ENCODE assay signal across 10 mouse cellular contexts in the genomic region with DNA sequence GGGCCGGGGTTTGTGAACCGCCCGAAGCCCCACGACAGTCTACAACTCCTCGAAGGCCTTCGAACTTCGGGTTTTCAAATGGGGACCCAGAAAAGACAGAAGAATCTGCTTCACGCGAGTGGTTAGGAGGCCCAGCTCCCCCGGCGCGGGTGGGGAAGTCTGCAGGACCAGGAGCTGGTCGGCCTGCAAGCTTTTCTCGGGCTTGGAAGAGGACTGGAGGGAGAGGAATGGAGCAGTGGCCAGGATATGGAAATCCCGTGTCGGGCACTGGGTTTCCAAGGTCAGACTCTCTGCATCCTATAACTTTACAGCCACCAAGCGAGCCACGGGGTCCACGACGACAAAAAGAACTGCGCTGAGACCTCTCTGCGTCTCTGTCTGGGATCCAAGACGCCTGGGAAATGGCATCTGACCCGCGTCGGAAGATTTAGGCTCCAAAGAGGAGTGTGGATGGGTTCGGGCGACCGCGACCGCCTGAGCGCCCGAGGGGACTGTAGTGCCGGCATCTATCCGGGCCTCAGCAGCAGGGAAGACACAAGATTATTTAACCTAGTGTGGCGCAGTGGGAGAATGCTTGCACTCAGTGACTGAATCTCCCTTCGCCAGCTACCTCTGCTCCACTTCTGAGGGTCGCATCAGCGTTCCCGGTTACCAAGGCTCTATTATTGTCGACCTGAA. TPM values are rescaled to one million over a fixed set of nuclear protein-coding genes. Genes with fewer than 3 reads are reported as not detected.
A peak's percentile ranks its signal among the peaks of the same experiment; 100 is the strongest.
DNase-seq lines count a peak whose midpoint lies in the region; ATAC-seq and TF ChIP-seq lines count a peak whose summit lies in the region.
"Had no signal": no experiment of that assay in that cellular context is flagged by ENCODE, and none has a peak within 500 bp of the region (broad histone marks: within the 10 kb centered on the region; RNA-seq: fewer than 3 reads in every experiment).

No protein-coding gene starts in this region.

- no peak for ATAC-seq in forebrain, embryonic 12.5 days (ENCODE audit: low FRiP score)
- ATAC-seq in forebrain, embryonic 16.5 days: no peak
- no peak for ATAC-seq in lung, embryonic 14.5 days (ENCODE audit: insufficient read depth)
- ATAC-seq in embryonic facial prominence, embryonic 15.5 days (ENCODE audit: insufficient number of reproducible peaks, low FRiP score, low TSS enrichment, low read depth): no peak
- ATAC-seq: Patski had no signal

- no peak overlapping the region for H3K9ac ChIP-seq in forebrain, embryonic 12.5 days
- no peak overlapping the region for H3K9ac ChIP-seq in forebrain, embryonic 16.5 days (replicated peaks; ENCODE audit: low read depth, low read length)
- no peak overlapping the region for H3K9ac ChIP-seq in lung, embryonic 14.5 days
- no peak overlapping the region for H3K9ac ChIP-seq in embryonic facial prominence, embryonic 15.5 days

- peak overlapping the region; percentile 38 for H3K4me3 ChIP-seq in forebrain, embryonic 12.5 days (replicated peaks)
- H3K4me3 ChIP-seq in forebrain, embryonic 16.5 days (replicated peaks; ENCODE audit: low read length): no peak overlapping the region
- H3K4me3 ChIP-seq in lung, embryonic 14.5 days (ENCODE audit: low read depth, low read length): peak overlapping the region; percentile 42
- peak overlapping the region; percentile 43; the same call in 1 of the 2 replicates for H3K4me3 ChIP-seq in embryonic facial prominence, embryonic 15.5 days (replicated peaks)

- H3K27me3 ChIP-seq in forebrain, embryonic 12.5 days: peaks cover 96% of the 10 kb centered on the region
- H3K27me3 ChIP-seq in forebrain, embryonic 16.5 days (replicated peaks; ENCODE audit: control insufficient read depth, insufficient read depth, low read length): peaks cover 79% of the 10 kb centered on the region
- peaks cover 99% of the 10 kb centered on the region for H3K27me3 ChIP-seq in lung, embryonic 14.5 days (ENCODE audit: insufficient read depth, low read length)
- peaks cover 96% of the 10 kb centered on the region for H3K27me3 ChIP-seq in embryonic facial prominence, embryonic 15.5 days
- H3K27me3 ChIP-seq in splenic B cell, adult 2 months (ENCODE audit: control insufficient read depth, insufficient read depth, low read length, poor library complexity, severe bottlenecking): peaks cover 3% of the 10 kb centered on the region
- H3K27me3 ChIP-seq: Patski had no signal

- TF ChIP-seq CTCF in lung, embryonic 14.5 days (IDR thresholded peaks at IDR 0.05; ENCODE audit: low read depth): no peak

- no peak overlapping the region for H3K27ac ChIP-seq in forebrain, embryonic 12.5 days
- no peak overlapping the region for H3K27ac ChIP-seq in forebrain, embryonic 16.5 days (ENCODE audit: low read length)
- no peak overlapping the region for H3K27ac ChIP-seq in lung, embryonic 14.5 days (ENCODE audit: low read depth)
- H3K27ac ChIP-seq in embryonic facial prominence, embryonic 15.5 days (replicated peaks): no peak overlapping the region
- H3K27ac ChIP-seq: macrophage had no signal

- H3K4me1 ChIP-seq in forebrain, embryonic 12.5 days: peaks cover 29% of the 10 kb centered on the region
- peaks cover 16% of the 10 kb centered on the region for H3K4me1 ChIP-seq in forebrain, embryonic 16.5 days (replicated peaks; ENCODE audit: control insufficient read depth, insufficient read depth, low read length)
- H3K4me1 ChIP-seq in lung, embryonic 14.5 days (ENCODE audit: insufficient read depth): peaks cover 7% of the 10 kb centered on the region; the same call in 1 of the 2 replicates
- H3K4me1 ChIP-seq in embryonic facial prominence, embryonic 15.5 days: peaks cover 42% of the 10 kb centered on the region

- no peak for DNase-seq in lung, embryonic 14.5 days
- DNase-seq in lung, adult 18-20 months: no peak
- DNase-seq in splenic B cell, adult 2 months (ENCODE audit: low read depth, low spot score): peak; percentile 16
- no peak for DNase-seq in frontal cortex, postnatal 25 days (ENCODE audit: low spot score in 2 of 2)
- DNase-seq in adipocyte (ENCODE audit: low spot score): no peak

- H3K4me2 ChIP-seq in forebrain, embryonic 12.5 days: 0 out of 2 replicates have a peak overlapping the region, but pooled peaks have one; percentile 52
- no peak overlapping the region for H3K4me2 ChIP-seq in forebrain, embryonic 16.5 days (ENCODE audit: low read length)
- H3K4me2 ChIP-seq in lung, embryonic 14.5 days: no peak overlapping the region; the same call in 1 of the 2 replicates
- peak overlapping the region; percentile 72; the same call in 1 of the 2 replicates for H3K4me2 ChIP-seq in embryonic facial prominence, embryonic 15.5 days (replicated peaks)

- H3K9me3 ChIP-seq in forebrain, embryonic 12.5 days: no peaks in the 10 kb centered on the region
- H3K9me3 ChIP-seq in forebrain, embryonic 16.5 days (ENCODE audit: control insufficient read depth, low read length): no peaks in the 10 kb centered on the region
- H3K9me3 ChIP-seq in lung, embryonic 14.5 days (ENCODE audit: low read depth, low read length): no peaks in the 10 kb centered on the region
- no peaks in the 10 kb centered on the region for H3K9me3 ChIP-seq in embryonic facial prominence, embryonic 15.5 days (replicated peaks)

- WGBS in forebrain, embryonic 12.5 days: under 1% methylated on average over 41 of the region's 41 CpGs
- WGBS in forebrain, embryonic 16.5 days: under 1% methylated on average over 41 of the region's 41 CpGs
- WGBS in lung, embryonic 14.5 days: under 1% methylated on average over 41 of the region's 41 CpGs
- 2% methylated on average over 41 of the region's 41 CpGs for WGBS in embryonic facial prominence, embryonic 15.5 days

- no peaks in the 10 kb centered on the region for H3K36me3 ChIP-seq in forebrain, embryonic 12.5 days (replicated peaks)
- no peaks in the 10 kb centered on the region for H3K36me3 ChIP-seq in forebrain, embryonic 16.5 days (ENCODE audit: control insufficient read depth, insufficient read depth)
- no peaks in the 10 kb centered on the region for H3K36me3 ChIP-seq in lung, embryonic 14.5 days (ENCODE audit: insufficient read depth)
- no peaks in the 10 kb centered on the region for H3K36me3 ChIP-seq in embryonic facial prominence, embryonic 15.5 days
- no peaks in the 10 kb centered on the region for H3K36me3 ChIP-seq in splenic B cell, adult 2 months (ENCODE audit: control insufficient read depth, insufficient read depth, low read length, poor library complexity, severe bottlenecking)

RNA-seq across cellular contexts. Expression of a gene that starts 0.7 kb away (rescaled TPM):
- 1.1 and 1.8 TPM in 2 replicates for polyA plus RNA-seq in forebrain, embryonic 12.5 days (2016; fragmentation: Nextera tagmentation; extraction: Ambion mirVana)
- 0.06 TPM in 1 of 2 replicates, not detected in the other for polyA plus RNA-seq in forebrain, embryonic 16.5 days (2015; fragmentation: Nextera tagmentation; extraction: Ambion mirVana)
- 0.04 TPM in 1 of 2 replicates, not detected in the other for polyA plus RNA-seq in lung, embryonic 14.5 days (2014; fragmentation: Nextera tagmentation; extraction: Ambion mirVana)
- 0.85 and 1.0 TPM in 2 replicates for polyA plus RNA-seq in embryonic facial prominence, embryonic 15.5 days (2015; fragmentation: Nextera tagmentation; extraction: Ambion mirVana)
- polyA plus RNA-seq: macrophage had no signal

Comparison
In these comparisons a context has a peak if more than half of its experiments do, and no peak if none do; other contexts are left out.
1. H3K4me2 ChIP-seq: peak in forebrain, embryonic 12.5 days (single experiment) and embryonic facial prominence, embryonic 15.5 days (single experiment); none in forebrain, embryonic 16.5 days (single experiment) and lung, embryonic 14.5 days (single experiment).